Mouse (Mus musculus): ENCODE measurements around the gene Ddb2. TPM values are rescaled to one million over a fixed set of nuclear protein-coding genes. Genes with fewer than 3 reads are reported as not detected.

Gene Ddb2
- total and polyA plus RNA-seq, 2 experiments from 2014 or later = 10.2 to 12.9 TPM

DNA sequence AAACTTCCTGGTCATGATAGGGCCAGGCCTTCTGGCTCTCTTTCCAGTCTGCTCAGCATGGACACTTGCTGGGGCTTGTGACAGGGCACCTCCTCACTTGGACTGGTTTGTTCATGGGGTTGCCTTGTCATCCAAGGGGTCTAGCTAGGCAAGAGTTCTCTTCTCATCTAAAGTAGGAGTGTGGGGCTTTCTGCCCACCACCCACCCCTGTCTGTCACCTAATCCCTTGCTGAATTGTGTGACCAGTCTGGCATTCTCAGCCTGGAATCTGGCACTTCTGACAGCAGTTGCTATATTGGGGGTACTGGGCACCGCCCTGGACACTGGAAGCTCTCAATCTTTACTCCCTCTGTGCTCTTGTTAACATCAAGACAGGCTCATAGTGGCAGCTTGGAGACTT lies 22.7 kb upstream of the Ddb2 start:
- no peak overlapping the region for H3K27ac ChIP-seq (ENCODE audit: low read depth, low read length)
- WGBS = 88% methylated on average over 1 of the region's 1 CpGs
- no peak for ATAC-seq

DNA sequence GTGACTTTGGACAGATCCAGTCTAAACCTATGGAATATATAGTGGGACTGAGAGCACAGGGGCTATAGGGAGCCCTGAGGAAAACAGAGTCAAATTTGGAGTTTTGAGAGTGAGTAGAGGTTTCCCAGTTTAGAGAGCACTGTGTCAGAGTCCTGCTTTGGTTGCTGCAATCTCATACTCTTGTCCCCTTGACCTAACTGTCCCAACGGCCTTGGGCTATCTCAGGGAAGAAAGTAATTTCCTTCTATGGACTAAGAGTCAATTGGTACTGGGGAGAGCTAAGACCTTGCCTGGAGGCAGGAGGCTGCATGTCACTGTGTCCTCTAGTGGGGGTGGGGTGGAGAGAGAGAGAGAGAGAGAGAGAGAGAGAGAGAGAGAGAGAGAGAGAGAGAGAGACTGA lies 22.0 kb upstream of the Ddb2 start:
- H3K9ac ChIP-seq = no peak overlapping the region
- H3K36me3 ChIP-seq (ENCODE audit: insufficient read depth) = no peaks in the 10 kb centered on the region
- 0 out of 2 replicates have a peak, but pooled peaks cover 3% of the 10 kb centered on the region for H3K27me3 ChIP-seq (ENCODE audit: insufficient read depth, low read length)
- H3K4me3 ChIP-seq (ENCODE audit: low read depth, low read length) = no peak overlapping the region
- peaks cover 13% of the 10 kb centered on the region; the same call in 1 of the 2 replicates for H3K4me1 ChIP-seq (ENCODE audit: insufficient read depth)
- DNase-seq (no peak), ATAC-seq (no peak)
- H3K9me3 ChIP-seq (ENCODE audit: low read length) = no peaks in the 10 kb centered on the region
- no peak overlapping the region for H3K4me2 ChIP-seq (ENCODE audit: low read depth)
- 59% methylated on average over 1 of the region's 1 CpGs for WGBS
- no peak overlapping the region for H3K27ac ChIP-seq (ENCODE audit: low read depth, low read length)
- no peak for TF ChIP-seq CTCF (IDR thresholded peaks at IDR 0.05; ENCODE audit: low read depth)

More for the DNA sequence above, 22.7 kb upstream of the Ddb2 start:
- no peak for TF ChIP-seq CTCF (IDR thresholded peaks at IDR 0.05; ENCODE audit: low read depth)
- H3K27me3 ChIP-seq (ENCODE audit: insufficient read depth, low read length) = 0 out of 2 replicates have a peak, but pooled peaks cover 3% of the 10 kb centered on the region
- H3K9ac ChIP-seq = no peak overlapping the region
- H3K9me3 ChIP-seq (ENCODE audit: low read length) = no peaks in the 10 kb centered on the region
- H3K36me3 ChIP-seq (ENCODE audit: insufficient read depth) = no peaks in the 10 kb centered on the region
- DNase-seq = no peak
- peaks cover 16% of the 10 kb centered on the region; the same call in 1 of the 2 replicates for H3K4me1 ChIP-seq (ENCODE audit: insufficient read depth)
- H3K4me3 ChIP-seq (ENCODE audit: low read depth, low read length) = no peak overlapping the region
- no peak overlapping the region for H3K4me2 ChIP-seq (ENCODE audit: low read depth)

DNA sequence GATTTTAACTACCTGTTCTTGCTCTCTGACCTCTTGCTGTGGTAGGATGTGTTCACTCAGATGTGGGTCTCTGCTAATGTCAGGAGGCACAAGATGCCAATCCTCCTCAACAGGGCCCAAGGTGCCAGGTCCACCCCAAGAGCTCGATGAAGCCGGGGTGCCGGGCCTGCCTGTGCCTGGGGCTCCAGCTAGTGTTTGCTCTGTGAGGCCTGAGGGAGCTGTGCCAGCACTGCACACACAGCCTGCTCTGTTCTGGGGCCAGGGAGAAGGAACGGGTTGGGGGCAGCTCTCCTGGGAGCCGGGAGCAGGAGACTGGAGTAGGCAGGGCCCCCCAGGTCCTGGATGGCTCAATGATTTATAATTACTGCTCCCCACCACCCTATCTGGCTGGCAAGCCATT lies 21.3 kb upstream of the Ddb2 start:
- TF ChIP-seq CTCF (IDR thresholded peaks at IDR 0.05; ENCODE audit: low read depth) = no peak
- H3K4me2 ChIP-seq (ENCODE audit: low read depth) = peak overlapping the region; percentile 99
- DNase-seq (peak; percentile 30), ATAC-seq (peak; percentile 52)
- 41% methylated on average over 5 of the region's 5 CpGs for WGBS
- H3K36me3 ChIP-seq (ENCODE audit: insufficient read depth) = no peaks in the 10 kb centered on the region
- no peaks in the 10 kb centered on the region for H3K9me3 ChIP-seq (ENCODE audit: low read length)
- 0 out of 2 replicates have a peak, but pooled peaks cover 3% of the 10 kb centered on the region for H3K27me3 ChIP-seq (ENCODE audit: insufficient read depth, low read length)
- H3K4me1 ChIP-seq (ENCODE audit: insufficient read depth) = peaks cover 13% of the 10 kb centered on the region; the same call in 1 of the 2 replicates
- no peak overlapping the region; the same call in 1 of the 2 replicates for H3K9ac ChIP-seq
- no peak overlapping the region for H3K27ac ChIP-seq (ENCODE audit: low read depth, low read length)
- H3K4me3 ChIP-seq (ENCODE audit: low read depth, low read length) = no peak overlapping the region

DNA sequence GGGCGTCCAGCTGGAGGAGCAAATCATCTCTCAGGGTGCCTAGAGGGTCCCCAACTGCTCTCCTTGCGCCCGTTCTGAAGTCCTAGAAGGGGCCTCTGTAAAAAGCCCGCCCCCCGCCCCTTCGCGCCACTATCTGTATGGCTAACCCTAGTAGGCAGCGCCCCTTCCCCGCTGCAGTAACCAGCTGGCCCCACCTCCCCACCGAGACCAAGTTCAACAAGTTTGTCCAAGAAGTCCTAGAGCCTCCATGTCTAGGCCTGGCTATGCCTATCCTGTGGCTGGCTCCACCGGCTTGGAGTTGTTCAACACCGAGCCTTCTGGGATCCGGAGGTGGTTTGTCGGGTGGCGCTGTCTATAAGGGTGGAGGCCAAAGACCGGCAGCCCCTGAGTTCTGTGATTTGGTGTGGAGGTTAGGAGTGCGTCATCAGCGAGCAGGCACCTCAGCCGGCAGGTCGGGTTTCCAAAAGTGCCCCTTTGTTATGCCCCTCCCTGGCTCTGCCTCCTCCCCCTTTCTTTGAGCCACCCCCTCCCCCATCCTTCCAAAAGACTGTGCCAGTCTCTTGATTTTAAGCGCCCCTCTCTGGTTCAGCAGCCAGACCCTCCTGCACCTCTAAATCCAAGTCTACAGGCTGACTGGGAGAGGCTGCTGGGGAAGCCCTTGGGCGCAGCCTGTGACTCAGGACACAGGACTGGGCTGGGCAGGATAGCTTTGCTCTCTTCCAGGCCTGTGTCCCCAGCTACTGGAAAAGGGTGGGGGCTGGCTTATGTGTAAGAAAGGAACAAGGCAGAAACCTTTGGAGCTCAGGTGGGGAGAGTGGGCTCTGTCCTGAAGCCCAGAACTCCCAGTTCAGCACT lies 20.6 kb upstream of the Ddb2 start:
- Histone ChIP-seq H3K4me2 (ENCODE audit: low read depth) (peak overlapping the region; percentile 99), H3K4me1 (ENCODE audit: insufficient read depth) (peaks cover 13% of the 10 kb centered on the region; the same call in 1 of the 2 replicates), H3K27me3 (ENCODE audit: insufficient read depth, low read length) (0 out of 2 replicates have a peak, but pooled peaks cover 3% of the 10 kb centered on the region), H3K27ac (ENCODE audit: low read depth, low read length) (peak overlapping the region; percentile 51), H3K9me3 (ENCODE audit: low read length) (no peaks in the 10 kb centered on the region), H3K9ac (peak overlapping the region; percentile 45; the same call in 1 of the 2 replicates), H3K4me3 (ENCODE audit: low read depth, low read length) (peak overlapping the region; percentile 45), H3K36me3 (ENCODE audit: insufficient read depth) (no peaks in the 10 kb centered on the region)
- DNase-seq = peak; percentile 45
- 3% methylated on average over 22 of the region's 22 CpGs for WGBS
- peak; percentile 72 for ATAC-seq
- TF ChIP-seq CTCF (IDR thresholded peaks at IDR 0.05; ENCODE audit: low read depth) = no peak

DNA sequence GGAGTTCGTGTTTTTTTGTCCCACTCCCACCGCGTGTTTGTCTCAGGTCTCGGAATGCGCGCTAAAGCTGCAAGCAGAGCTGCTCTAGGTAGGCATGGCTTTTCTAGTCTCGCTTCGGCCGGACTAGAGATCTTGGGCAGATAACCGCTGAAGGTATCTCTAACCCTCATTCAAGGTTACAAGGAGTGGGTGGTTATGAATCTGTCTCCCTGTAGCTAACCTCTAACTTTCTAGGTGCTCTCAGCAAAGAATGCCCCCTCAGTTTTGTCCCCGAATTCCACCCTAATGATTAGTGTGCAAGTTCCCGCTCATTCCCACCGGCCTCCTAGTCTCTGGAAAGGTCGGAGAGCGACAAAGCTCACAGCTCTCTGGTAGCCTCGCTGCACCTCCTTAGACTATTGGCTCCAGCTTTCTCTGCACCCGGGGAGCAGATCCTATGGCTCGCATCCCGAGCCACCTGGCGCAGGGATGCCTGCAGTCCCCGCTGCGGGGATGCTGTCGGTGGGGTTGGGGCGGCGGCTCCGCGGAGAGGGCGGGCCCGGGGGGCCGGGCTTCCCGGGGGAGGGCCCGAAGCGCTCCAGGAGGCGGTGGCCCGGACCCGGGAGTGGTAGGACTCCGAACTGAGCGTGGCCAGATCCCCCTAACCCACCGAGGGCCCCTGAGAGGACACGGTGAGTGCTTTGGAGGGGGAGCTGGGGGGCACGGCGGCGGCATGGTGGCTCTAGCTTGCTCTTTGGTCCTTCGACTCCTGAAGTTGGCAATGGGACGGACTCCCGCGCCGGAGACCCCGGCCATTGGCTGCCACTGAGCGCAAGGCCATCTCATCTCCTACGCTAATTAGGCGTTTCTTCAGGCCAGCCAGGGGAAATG lies 19.7 kb upstream of the Ddb2 start:
- WGBS = 3% methylated on average over 48 of the region's 52 CpGs
- Histone ChIP-seq H3K27ac (ENCODE audit: low read depth, low read length) (peak overlapping the region; percentile 51; the same call in 1 of the 2 replicates), H3K9me3 (ENCODE audit: low read length) (no peaks in the 10 kb centered on the region), H3K36me3 (ENCODE audit: insufficient read depth) (no peaks in the 10 kb centered on the region), H3K27me3 (ENCODE audit: insufficient read depth, low read length) (0 out of 2 replicates have a peak, but pooled peaks cover 3% of the 10 kb centered on the region), H3K9ac (peak overlapping the region; percentile 45), H3K4me3 (ENCODE audit: low read depth, low read length) (peak overlapping the region; percentile 45), H3K4me1 (ENCODE audit: insufficient read depth) (peaks cover 13% of the 10 kb centered on the region; the same call in 1 of the 2 replicates), H3K4me2 (ENCODE audit: low read depth) (peak overlapping the region; percentile 99)
- DNase-seq (peak; percentile 49), ATAC-seq (peak; percentile 52)
- TF ChIP-seq CTCF (IDR thresholded peaks at IDR 0.05; ENCODE audit: low read depth) = no peak

DNA sequence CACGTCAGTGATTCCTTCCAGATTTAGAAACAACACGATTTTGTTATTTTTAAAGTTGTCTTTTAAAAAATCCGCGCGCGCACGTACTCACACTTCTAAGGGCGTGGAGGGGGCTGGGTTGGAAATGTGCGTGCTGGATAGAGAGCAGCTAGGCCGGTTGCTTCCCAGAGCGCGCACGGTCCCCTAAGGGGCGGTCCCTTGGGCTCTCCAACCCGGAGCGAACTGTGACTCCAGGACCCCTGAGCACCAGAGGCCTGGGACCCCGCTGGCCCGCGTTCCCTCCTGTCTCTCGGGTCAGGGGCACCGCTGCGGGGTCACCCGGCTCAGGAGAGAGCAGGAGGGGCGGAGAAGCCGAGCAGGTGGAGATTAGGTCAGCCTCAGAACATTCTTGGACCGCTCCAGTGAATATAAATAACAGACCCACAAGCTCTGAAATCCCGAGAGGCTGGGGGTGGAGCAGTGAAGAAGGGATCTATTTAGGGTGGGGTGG lies 18.9 kb upstream of the Ddb2 start, which contains the start of gene Pacsin3:
Pacsin3 (plus strand) TSS at position 294 of the 490 bp plus-strand sequence.
- H3K4me1 ChIP-seq (ENCODE audit: insufficient read depth) = peaks cover 13% of the 10 kb centered on the region; the same call in 1 of the 2 replicates
- H3K4me2 ChIP-seq (ENCODE audit: low read depth) = peak within 1 kb of the TSS; percentile 99
- H3K27ac ChIP-seq (ENCODE audit: low read depth, low read length) = 0 out of 2 replicates have a peak within 1 kb of the TSS, but pooled peaks have one; percentile 51
- ATAC-seq (0 out of 2 replicates have a peak, but pooled peaks have one; percentile 13), DNase-seq (no peak)
- H3K36me3 ChIP-seq (ENCODE audit: insufficient read depth) = no peaks in the 10 kb centered on the region
- TF ChIP-seq CTCF (IDR thresholded peaks at IDR 0.05; ENCODE audit: low read depth) = no peak
- H3K27me3 ChIP-seq (ENCODE audit: insufficient read depth, low read length) = 0 out of 2 replicates have a peak, but pooled peaks cover 3% of the 10 kb centered on the region
- no peaks in the 10 kb centered on the region for H3K9me3 ChIP-seq (ENCODE audit: low read length)
- peak within 1 kb of the TSS; percentile 45 for H3K4me3 ChIP-seq (ENCODE audit: low read depth, low read length)
- peak within 1 kb of the TSS; percentile 45 for H3K9ac ChIP-seq
- WGBS = 2% methylated on average over 27 of the region's 27 CpGs

Measured in forebrain, postnatal 0 days (tissue).